Mouse (Mus musculus) CH12.LX (cell line): ENCODE measurements around the gene Cuedc1. TPM values are rescaled to one million over a fixed set of nuclear protein-coding genes. Genes with fewer than 3 reads are reported as not detected.

Source experiments
- DNase-seq: peaks from one replicate; pipeline ENCODE4 v3.0.0-alpha.2; 2013; ENCODE audit errors: extremely low read depth
- H3K27ac ChIP-seq: 2 replicates; pipeline ENCODE4 v1.5.1; 2012; ENCODE audit warnings: low read depth, mild to moderate bottlenecking, control low read depth, moderate library complexity; ENCODE audit not compliant: insufficient read depth
- H3K27me3 ChIP-seq: replicated peaks from 2 replicates; pipeline ENCODE3; 2012; ENCODE audit warnings: inconsistent platforms
- H3K36me3 ChIP-seq, 2 experiments: replicated peaks in 1 of 2; 2 replicates each; pipeline versions ENCODE3 to v1.6.1; 2012; ENCODE audit warnings: inconsistent platforms in 1 of 2, low read length in 1 of 2, mild to moderate bottlenecking in 1 of 2, mixed read lengths in 1 of 2, moderate library complexity in 1 of 2; ENCODE audit not compliant: control insufficient read depth in 1 of 2, insufficient read depth in 1 of 2
- H3K4me1 ChIP-seq, 2 experiments: 2 replicates each; pipeline ENCODE4 v1.6.1; 2012; ENCODE audit warnings: inconsistent platforms in 1 of 2, moderate library complexity in 1 of 2; ENCODE audit not compliant: insufficient read depth in 2 of 2, control insufficient read depth in 1 of 2
- H3K4me2 ChIP-seq: 2 replicates; pipeline ENCODE4 v1.6.1; 2012; ENCODE audit warnings: low read depth, mild to moderate bottlenecking, control low read depth; ENCODE audit not compliant: poor library complexity, insufficient read depth, severe bottlenecking
- H3K4me3 ChIP-seq, 3 experiments: fragments of 150-350 bp in 1 of 3; sonication (generic) in 1 of 3; replicated peaks in 1 of 3; 2 replicates each; pipeline versions ENCODE3 to v1.5.1; 2011 to 2012; ENCODE audit warnings: low read depth in 2 of 3, low read length in 2 of 3, mild to moderate bottlenecking in 2 of 3, moderate library complexity in 2 of 3, control low read depth in 1 of 3, improper control_type of control experiment in 1 of 3, inconsistent platforms in 1 of 3, mixed read lengths in 1 of 3; ENCODE audit not compliant: poor library complexity in 1 of 3
- H3K79me2 ChIP-seq: replicated peaks from 2 replicates; pipeline ENCODE4 v1.6.1; 2012; ENCODE audit warnings: mild to moderate bottlenecking, moderate library complexity; ENCODE audit not compliant: control insufficient read depth, poor library complexity, insufficient read depth, severe bottlenecking; ENCODE audit errors: extremely low read depth
- H3K9ac ChIP-seq: 2 replicates; pipeline ENCODE4 v1.6.1; 2012; ENCODE audit warnings: low read depth, mild to moderate bottlenecking, control low read depth, moderate library complexity; ENCODE audit not compliant: insufficient read depth
- H3K9me3 ChIP-seq: replicated peaks from 2 replicates; pipeline ENCODE3; 2012; ENCODE audit warnings: low read length, inconsistent platforms, mixed read lengths
- BHLHE40 ChIP-seq: IDR thresholded peaks from 2 replicates; pipeline ENCODE4 v1.6.1; 2011; ENCODE audit warnings: mild to moderate bottlenecking, low read depth, low read length, improper control_type of control experiment
- CHD2 ChIP-seq: IDR thresholded peaks from 2 replicates; pipeline ENCODE4 v1.6.1; 2011; ENCODE audit warnings: low read length, improper control_type of control experiment
- CTCF ChIP-seq, 2 experiments: IDR thresholded peaks in 1 of 2; conservative IDR thresholded peaks in 1 of 2; 2 replicates each; pipeline ENCODE4 v1.5.1; 2011 to 2012; ENCODE audit warnings: low read depth in 2 of 2, low read length in 2 of 2, improper control_type of control experiment in 1 of 2, inconsistent platforms in 1 of 2, mild to moderate bottlenecking in 1 of 2, moderate library complexity in 1 of 2
- ELF1 ChIP-seq: IDR thresholded peaks from 2 replicates; pipeline ENCODE4 v1.6.1; 2014; ENCODE audit warnings: low read depth, mild to moderate bottlenecking, inconsistent platforms, low read length, improper control_type of control experiment
- EP300 ChIP-seq: IDR thresholded peaks from 2 replicates; pipeline ENCODE4 v1.6.1; 2011; ENCODE audit warnings: low read length, improper control_type of control experiment
- HCFC1 ChIP-seq: IDR thresholded peaks from 2 replicates; pipeline ENCODE4 v1.6.1; 2012; ENCODE audit warnings: low read depth, mild to moderate bottlenecking, inconsistent platforms, low read length, improper control_type of control experiment
- JUN ChIP-seq: IDR thresholded peaks from 2 replicates; pipeline ENCODE4 v1.6.1; 2011; ENCODE audit warnings: low read depth, mild to moderate bottlenecking, low read length, improper control_type of control experiment, moderate library complexity; ENCODE audit not compliant: insufficient read depth
- MAX ChIP-seq: IDR thresholded peaks from 2 replicates; pipeline ENCODE4 v1.6.1; 2011; ENCODE audit warnings: low read length, improper control_type of control experiment
- MAZ ChIP-seq: IDR thresholded peaks from 2 replicates; pipeline ENCODE4 v1.6.1; 2012; ENCODE audit warnings: low read depth, mild to moderate bottlenecking, inconsistent platforms, low read length, improper control_type of control experiment, moderate library complexity
- MYC ChIP-seq: IDR thresholded peaks from 2 replicates; pipeline ENCODE4 v1.6.1; 2011; ENCODE audit warnings: low read depth, mild to moderate bottlenecking, improper control_type of control experiment, low read length
- NELFE ChIP-seq: IDR thresholded peaks from 2 replicates; pipeline ENCODE4 v1.6.1; 2011; ENCODE audit warnings: low read depth, low read length, improper control_type of control experiment
- PAX5 ChIP-seq: IDR thresholded peaks from 2 replicates; pipeline ENCODE4 v1.6.1; 2012; ENCODE audit warnings: low read length, inconsistent platforms, mixed read lengths
- POLR2A ChIP-seq: IDR thresholded peaks from 2 replicates; pipeline ENCODE4 v1.6.1; 2011; ENCODE audit warnings: low read depth, mild to moderate bottlenecking, improper control_type of control experiment, low read length
- POLR2AphosphoS2 ChIP-seq: IDR thresholded peaks from 2 replicates; pipeline ENCODE4 v1.6.1; 2011; ENCODE audit warnings: low read depth, low read length, improper control_type of control experiment
- RAD21 ChIP-seq: IDR thresholded peaks from 2 replicates; pipeline ENCODE4 v1.6.1; 2011; ENCODE audit warnings: low read depth, mild to moderate bottlenecking, low read length, improper control_type of control experiment, moderate library complexity
- SMC3 ChIP-seq: IDR thresholded peaks from 2 replicates; pipeline ENCODE4 v1.6.1; 2011; ENCODE audit warnings: low read depth, low read length, improper control_type of control experiment
- TBP ChIP-seq: conservative IDR thresholded peaks from 2 replicates; pipeline ENCODE4 v1.6.1; 2011; ENCODE audit warnings: low read depth, low read length, improper control_type of control experiment
- TCF12 ChIP-seq: IDR thresholded peaks from 2 replicates; pipeline ENCODE4 v1.6.1; 2014; ENCODE audit warnings: low read depth, mild to moderate bottlenecking, inconsistent platforms, low read length, improper control_type of control experiment
- UBTF ChIP-seq: IDR thresholded peaks from 2 replicates; pipeline ENCODE4 v1.6.1; 2012; ENCODE audit warnings: low read depth, mild to moderate bottlenecking, inconsistent platforms, low read length, improper control_type of control experiment, moderate library complexity
- USF1 ChIP-seq: IDR thresholded peaks from 2 replicates; pipeline ENCODE4 v1.6.1; 2014; ENCODE audit warnings: low read depth, mild to moderate bottlenecking, inconsistent platforms, low read length, improper control_type of control experiment
- USF2 ChIP-seq: conservative IDR thresholded peaks from 2 replicates; pipeline ENCODE4 v1.6.1; 2011; ENCODE audit warnings: low read depth, low read length, improper control_type of control experiment
- ZKSCAN1 ChIP-seq: IDR thresholded peaks from 2 replicates; pipeline ENCODE4 v1.6.1; 2012; ENCODE audit warnings: low read depth, inconsistent platforms, low read length, improper control_type of control experiment, borderline replicate concordance
- ZMIZ1 ChIP-seq: IDR thresholded peaks from 2 replicates; pipeline ENCODE4 v1.6.1; 2012; ENCODE audit warnings: low read depth, mild to moderate bottlenecking, inconsistent platforms, low read length, improper control_type of control experiment
- dilution Hi-C: fragments of 300-500 bp; cut with MboI; formaldehyde crosslinking; loops from 2 replicates; pipeline ENCODE4 v1.14.3; 2020; ENCODE audit warnings: low sequenced_read_pairs; ENCODE audit not compliant: extremely low pct_unique_long_range_greater_than_20kb, extremely low pct_ligation_motif_present
- in situ Hi-C: fragments of 300-500 bp; cut with MboI; formaldehyde crosslinking; loops from 3 replicates; pipeline ENCODE4 v1.14.3; 2019; ENCODE audit warnings: low sequenced_read_pairs, low pct_ligation_motif_present, low pct_unique_long_range_greater_than_20kb, mixed read lengths
- polyA plus RNA-seq: library from polyadenylated mRNA; unstranded; fragments of >175 nt; gene quantifications from 2 replicates; pipeline ENCODE4 v1.2.1, GENCODE M21; 2012; ENCODE audit warnings: low read depth; ENCODE audit not compliant: insufficient read length
- total RNA-seq, 2 experiments: library from RNA; depleted of rRNA; stranded (reverse); fragments of 300-350 nt in 1 of 2; fragments of >200 nt in 1 of 2; gene quantifications; 2 replicates each; pipeline ENCODE4 v1.2.3; 2012 to 2014

Gene Cuedc1
- total and polyA plus RNA-seq, 3 experiments = 0.20 to 0.51 (median 0.47) TPM

DNA sequence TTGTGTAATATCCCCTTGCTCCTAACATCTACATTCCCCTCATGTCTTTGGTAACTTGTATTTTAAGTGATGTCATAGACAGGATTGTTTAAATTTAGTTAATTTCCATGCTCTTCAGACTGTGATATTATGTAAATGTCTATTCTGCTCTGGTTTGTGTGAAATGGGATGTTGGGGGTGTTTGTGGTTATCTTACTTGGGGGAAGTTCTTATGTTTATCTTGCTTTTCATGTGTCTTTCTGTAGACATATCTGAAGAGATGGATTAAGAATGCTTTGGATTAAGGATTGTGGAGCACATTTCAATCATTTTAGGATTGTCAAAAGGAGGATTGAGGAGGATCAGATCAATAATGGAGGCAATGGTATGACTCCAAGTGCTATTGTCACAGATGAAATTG lies 48.1 kb upstream of the Cuedc1 start:
- dilution Hi-C loops (loop anchor here (25.0 kb wide), 1 partner anchor 138 kb away; no protein-coding TSS in a partner anchor), in situ Hi-C loops (loop anchor here (5.0 kb wide), 1 partner anchor 62 kb away; the partner anchor contains the start of gene Dynll2)
- no peak for DNase-seq
- H3K4me1 ChIP-seq = peaks cover 2 to 55% of the 10 kb centered on the region in 2 experiments; a peak in 3 of 4 replicates
- H3K27ac ChIP-seq = no peak overlapping the region
- no peaks in the 10 kb centered on the region for H3K9me3 ChIP-seq
- peak overlapping the region; percentile 77 to 100 (median 88) for H3K4me3 ChIP-seq
- no peak for TF ChIP-seq PAX5
- TF ChIP-seq JUN = no peak
- no peak for TF ChIP-seq POLR2A
- no peak for TF ChIP-seq HCFC1
- TF ChIP-seq MAZ = no peak
- no peak for TF ChIP-seq SMC3
- TF ChIP-seq ZMIZ1 = no peak
- TF ChIP-seq TBP = no peak
- no peak for TF ChIP-seq TCF12
- no peak for TF ChIP-seq RAD21
- no peak for TF ChIP-seq EP300
- TF ChIP-seq, all 38 proteins: peak for 0
- peaks cover 56% of the 10 kb centered on the region for H3K79me2 ChIP-seq
- peak overlapping the region; percentile 76; the same call in 1 of the 2 replicates for H3K4me2 ChIP-seq
- H3K27me3 ChIP-seq = no peaks in the 10 kb centered on the region
- H3K9ac ChIP-seq = peak overlapping the region; percentile 99; the same call in 1 of the 2 replicates
- H3K36me3 ChIP-seq = peaks cover 26 to 57% of the 10 kb centered on the region in 2 experiments

GRCm38 (mm10) chr11:88052638-88053037 lies 45.2 kb upstream of the Cuedc1 start:
- Histone ChIP-seq H3K9ac (no peak overlapping the region), H3K27me3 (no peaks in the 10 kb centered on the region), H3K4me2 (peak overlapping the region; percentile 11; the same call in 1 of the 2 replicates), H3K27ac (no peak overlapping the region), H3K9me3 (no peaks in the 10 kb centered on the region), H3K36me3 (peaks cover 27 to 75% of the 10 kb centered on the region in 2 experiments), H3K4me3 (no peak overlapping the region), H3K4me1 (peaks cover 0 to 46% of the 10 kb centered on the region in 2 experiments; a peak in 3 of 4 replicates), H3K79me2 (peaks cover 39% of the 10 kb centered on the region)
- TF ChIP-seq USF1 = no peak
- no peak for TF ChIP-seq RAD21
- TF ChIP-seq UBTF = no peak
- no peak for TF ChIP-seq ZKSCAN1
- no peak for TF ChIP-seq POLR2AphosphoS2
- no peak for TF ChIP-seq ELF1
- TF ChIP-seq JUN = no peak
- TF ChIP-seq EP300 = no peak
- no peak for TF ChIP-seq CHD2
- no peak for TF ChIP-seq ZMIZ1
- TF ChIP-seq CTCF (conservative IDR thresholded peaks at IDR 0.05 in 1 of 2, IDR thresholded peaks at IDR 0.05 in 1 of 2; ENCODE audit: low read depth in 2 of 2, low read length in 2 of 2) = no peak
- TF ChIP-seq PAX5 = no peak
- TF ChIP-seq MAX = no peak
- TF ChIP-seq MAZ = no peak
- no peak for TF ChIP-seq NELFE
- TF ChIP-seq BHLHE40 = no peak
- TF ChIP-seq USF2 = no peak
- no peak for TF ChIP-seq TCF12
- TF ChIP-seq MYC = no peak
- dilution Hi-C loops = loop anchor here (25.0 kb wide), 1 partner anchor 135 kb away; no protein-coding TSS in a partner anchor
- in situ Hi-C loops = no loop called here
- DNase-seq = no peak
